Comparison of ENCODE assay signal across 19 mouse cellular contexts in genomic region chr14:46944411-46944810, GRCm38 (mm10).
"Had no signal": no experiment of that assay in that cellular context is flagged by ENCODE, and none has a peak within 500 bp of the region (broad histone marks: within the 10 kb centered on the region; RNA-seq: fewer than 3 reads in every experiment).

No protein-coding gene starts in this region.

- H3K27ac ChIP-seq: midbrain, embryonic 10.5 days; midbrain, embryonic 12.5 days; neural tube, embryonic 13.5 days; neural tube, embryonic 15.5 days; stomach, embryonic 15.5 days; stomach, postnatal 0 days had no signal

- ATAC-seq: midbrain, embryonic 16.5 days had no signal

- DNase-seq: lung, adult 18-20 months; lung, embryonic 14.5 days; lung, postnatal 10 days; lung, postnatal 4 days; midbrain, embryonic 14.5 days; retina, postnatal 1 day; right cerebral cortex, adult 18-20 months; right cerebral cortex, postnatal 14 days; thymus, adult 2 months; thymus, postnatal 25 days; thymus, postnatal 4 days had no signal

- H3K27me3 ChIP-seq: midbrain, embryonic 12.5 days; neural tube, embryonic 13.5 days; neural tube, embryonic 15.5 days; stomach, embryonic 15.5 days had no signal

- H3K9ac ChIP-seq: lung, embryonic 14.5 days; midbrain, embryonic 12.5 days; neural tube, embryonic 13.5 days; neural tube, embryonic 15.5 days; stomach, embryonic 15.5 days had no signal

- H3K4me3 ChIP-seq: midbrain, embryonic 10.5 days; midbrain, embryonic 12.5 days; myocyte; neural tube, embryonic 13.5 days; neural tube, embryonic 15.5 days; stomach, embryonic 15.5 days had no signal

- H3K36me3 ChIP-seq: midbrain, embryonic 10.5 days; midbrain, embryonic 12.5 days; neural tube, embryonic 13.5 days; neural tube, embryonic 15.5 days; stomach, embryonic 15.5 days had no signal

- H3K4me2 ChIP-seq: lung, embryonic 14.5 days; midbrain, embryonic 12.5 days; neural tube, embryonic 13.5 days; neural tube, embryonic 15.5 days; stomach, embryonic 15.5 days had no signal

- H3K9me3 ChIP-seq: midbrain, embryonic 10.5 days; midbrain, embryonic 12.5 days; neural tube, embryonic 13.5 days; neural tube, embryonic 15.5 days; stomach, embryonic 15.5 days had no signal
